Mouse (Mus musculus) megakaryocyte progenitor cell, adult 5-6 weeks (primary cell): ENCODE data around the gene Hyal2. TPM values are rescaled to one million over a fixed set of nuclear protein-coding genes. Genes with fewer than 3 reads are reported as not detected.

ENCODE experiments used
- ATAC-seq: replicated peaks from 2 replicates; pipeline ENCODE4 v1.8.0; 2016; ENCODE audit warnings: mild to moderate bottlenecking, moderate TSS enrichment, inconsistent platforms; ENCODE audit not compliant: poor library complexity
- total RNA-seq, 2 experiments: library from RNA; stranded (forward) in 1 of 2; stranded (reverse) in 1 of 2; fragments of 157-497, 149-512 nt in 1 of 2; fragments of 200-1000 nt in 1 of 2; gene quantifications; 2 replicates each; pipeline versions ENCODE4 v1.2.3 to v1.2.4; 2015 to 2017

Gene Hyal2
- total RNA-seq, 2 experiments from 2014 or later = 2.8 to 6.6 TPM

DNA sequence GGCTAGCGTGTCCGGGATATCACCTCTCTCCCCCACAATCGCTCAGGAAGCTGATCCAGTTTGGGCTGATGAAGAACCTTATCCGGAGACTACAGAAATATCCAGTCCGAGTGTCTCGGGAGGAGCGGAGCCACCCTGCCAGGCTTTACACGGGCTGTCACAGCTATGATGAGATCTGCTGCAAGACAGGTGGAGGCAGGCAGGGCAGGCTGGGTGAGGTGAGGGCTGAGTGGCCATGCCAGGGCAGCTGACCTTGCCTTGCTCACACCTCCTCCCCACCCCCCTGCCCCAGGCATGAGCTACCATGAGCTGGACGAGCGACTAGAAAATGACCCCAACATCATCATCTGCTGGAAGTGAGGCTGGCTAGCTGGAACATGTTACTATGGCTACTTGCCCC, 22.5 kb upstream of the Hyal2 start:
- no peak for ATAC-seq

DNA sequence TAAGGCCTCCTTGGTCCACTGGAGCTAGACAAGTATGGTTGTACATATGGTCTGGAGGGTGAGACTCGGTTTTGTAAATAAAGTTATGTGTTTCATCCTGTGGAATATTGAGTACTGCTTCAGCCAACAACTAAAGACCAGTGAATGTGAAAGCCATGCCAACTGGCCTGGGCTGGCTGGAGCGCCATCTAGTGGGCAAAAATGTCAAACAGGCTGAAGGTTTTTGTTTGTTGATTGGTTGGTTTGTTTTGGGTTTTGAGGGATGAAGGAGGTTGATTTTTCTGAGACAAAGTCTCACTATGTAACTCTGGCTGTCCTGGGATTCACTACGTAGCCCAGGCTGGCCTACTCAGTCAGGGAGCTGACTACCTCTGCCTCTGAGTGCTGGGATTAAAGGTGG, 22.1 kb upstream of the Hyal2 start:
- ATAC-seq = peak; percentile 16; the same call in 1 of the 2 replicates

DNA sequence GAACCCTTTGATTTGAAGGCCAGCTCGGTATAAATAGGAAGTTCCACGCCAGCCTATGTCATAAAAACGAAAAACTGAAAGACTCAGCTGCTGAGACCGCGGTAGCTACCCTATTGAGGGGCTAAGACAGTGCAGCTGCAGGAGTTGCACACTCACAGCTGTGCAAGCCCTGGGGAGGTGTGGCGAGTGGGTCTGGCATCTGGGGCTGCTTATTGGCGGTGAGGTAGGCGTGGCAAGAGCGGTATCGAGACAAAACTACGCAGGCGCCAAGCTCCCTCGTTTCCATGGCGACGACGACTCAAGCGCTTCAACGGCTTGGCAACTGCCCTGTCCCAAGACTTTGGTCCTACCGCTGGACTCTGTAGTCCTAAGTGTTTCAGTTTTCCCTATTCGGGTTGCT, 20.7 kb upstream of the Hyal2 start, which contains the start of gene Zmynd10:
Zmynd10 (plus strand) TSS at position 273 of the 400 bp plus-strand sequence.
- peak; percentile 71 for ATAC-seq

- no peak for ATAC-seq
Measured at GRCm38 (mm10) chr9:107547957-107548356, 19.8 kb upstream of the Hyal2 start.

DNA sequence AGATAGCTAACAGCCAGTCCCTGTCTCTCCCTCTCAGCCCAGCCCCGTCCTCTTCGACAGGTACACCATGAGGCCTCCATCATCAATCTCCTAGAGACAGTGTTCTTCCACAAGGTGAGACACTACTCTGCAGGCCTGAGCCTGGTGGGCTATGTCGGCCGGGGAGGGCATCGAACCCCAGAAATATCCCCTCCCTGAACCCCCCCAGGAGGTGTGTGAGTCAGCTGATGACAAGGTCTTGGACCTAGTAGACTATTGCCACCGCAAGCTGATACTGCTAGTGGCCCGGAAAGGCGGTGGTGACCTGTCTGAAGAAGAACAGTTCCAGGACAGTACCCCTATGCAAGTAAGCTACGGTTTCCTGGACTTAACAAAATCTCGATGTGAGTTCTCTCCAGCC, 18.9 kb upstream of the Hyal2 start:
- ATAC-seq = no peak

- ATAC-seq = no peak
Measured at GRCm38 (mm10) chr9:107549297-107550074, 18.3 kb upstream of the Hyal2 start.

DNA sequence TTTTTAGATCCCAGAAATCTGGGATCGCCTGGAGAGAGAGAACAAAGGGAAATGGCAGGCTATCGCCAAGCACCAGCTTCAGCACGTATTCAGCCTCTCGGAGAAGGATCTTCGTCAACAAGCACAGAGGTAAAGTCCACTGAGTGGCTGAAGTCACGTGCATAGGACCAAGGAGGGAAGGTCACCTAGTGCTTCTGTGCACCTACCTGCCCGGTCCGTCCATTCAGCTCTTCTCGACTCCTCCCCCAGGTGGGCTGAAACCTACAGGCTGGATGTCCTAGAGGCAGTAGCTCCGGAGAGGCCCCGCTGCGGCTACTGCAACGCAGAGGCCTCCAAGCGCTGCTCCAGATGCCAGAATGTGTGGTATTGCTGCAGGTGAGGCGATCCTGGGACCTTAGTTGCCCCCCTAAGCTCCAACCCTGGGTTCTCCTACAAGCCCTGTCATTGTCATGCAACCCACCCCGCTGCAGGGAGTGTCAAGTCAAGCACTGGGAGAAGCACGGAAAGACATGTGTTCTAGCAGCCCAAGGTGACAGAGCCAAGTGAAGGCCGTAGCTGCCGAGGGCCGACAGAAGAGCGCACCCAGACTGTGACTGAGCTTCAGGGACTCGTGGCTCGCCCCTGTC, 17.1 kb upstream of the Hyal2 start:
- ATAC-seq = no peak

DNA sequence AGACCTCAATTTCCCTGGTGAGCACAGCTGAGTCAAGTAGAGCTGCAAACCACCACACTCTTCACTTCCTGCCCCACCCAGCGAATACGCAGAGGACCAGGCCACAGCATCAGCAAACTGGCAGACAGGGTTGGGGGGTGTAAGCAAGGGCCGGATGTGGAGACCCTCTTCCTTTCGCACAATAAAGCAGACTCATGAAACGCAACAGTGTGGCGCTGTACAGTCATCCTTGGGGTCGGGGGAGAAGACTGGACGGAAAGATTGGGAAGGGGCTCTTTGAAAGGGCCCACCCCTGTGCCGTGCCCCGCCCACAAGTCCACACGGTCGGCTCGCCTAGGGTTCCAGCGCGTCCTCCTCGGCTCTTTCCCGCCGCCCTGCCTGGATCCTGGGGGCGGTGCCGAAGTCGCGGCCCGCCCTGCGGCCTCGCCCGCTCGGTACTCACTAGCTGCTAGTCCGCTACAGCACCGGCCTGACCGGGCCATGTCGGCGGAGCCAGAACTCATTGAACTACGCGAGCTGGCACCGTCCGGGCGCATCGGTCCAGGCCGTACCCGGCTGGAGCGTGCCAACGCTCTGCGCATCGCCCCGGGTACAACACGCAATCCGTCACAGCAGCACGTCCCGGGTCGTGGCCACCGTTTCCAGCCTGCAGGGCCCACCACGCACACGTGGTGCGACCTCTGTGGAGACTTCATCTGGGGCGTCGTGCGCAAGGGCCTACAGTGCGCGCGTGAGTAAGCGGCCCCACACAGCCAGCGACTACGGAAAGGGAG, 16.4 kb upstream of the Hyal2 start, which contains the start of gene Rassf1:
Rassf1 (plus strand) TSS at position 439 of the 773 bp plus-strand sequence.
- ATAC-seq = 0 out of 2 replicates have a peak, but pooled peaks have one; percentile 5

- ATAC-seq = no peak
Measured at GRCm38 (mm10) chr9:107551890-107552355, 15.8 kb upstream of the Hyal2 start.

DNA sequence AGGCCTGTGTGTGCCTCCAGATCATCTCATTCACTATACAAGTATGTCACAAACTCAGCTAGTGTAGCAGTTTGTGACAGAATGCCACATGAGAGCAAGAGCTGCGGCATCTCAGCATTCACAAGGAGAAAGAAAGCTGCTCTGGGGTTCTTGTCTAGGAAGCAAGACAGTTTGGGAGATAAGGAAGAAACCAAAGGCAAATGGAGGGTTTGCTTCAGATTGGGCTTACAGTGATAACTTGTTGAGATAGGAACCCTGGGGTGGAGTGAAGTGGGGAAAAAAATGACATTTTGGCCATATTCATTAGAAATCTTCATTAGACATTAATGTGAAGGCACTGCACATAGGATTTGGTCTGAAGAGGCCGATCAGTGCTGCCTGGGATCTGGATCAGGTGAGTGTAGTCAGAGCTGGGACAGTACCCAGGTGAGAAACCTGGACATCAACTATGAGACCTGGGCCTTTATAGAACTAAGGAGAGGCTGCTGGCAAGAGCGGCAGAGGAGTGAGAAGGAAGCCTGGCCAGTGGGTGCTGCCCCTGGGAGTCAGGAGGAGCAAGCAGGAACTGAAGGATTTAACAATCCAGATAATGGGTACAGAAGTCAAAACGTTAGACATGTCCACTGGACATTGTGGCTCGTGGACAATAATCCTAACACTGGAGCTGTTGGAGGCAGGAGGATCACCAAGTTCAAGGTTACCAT, 14.9 kb upstream of the Hyal2 start:
- ATAC-seq = no peak

DNA sequence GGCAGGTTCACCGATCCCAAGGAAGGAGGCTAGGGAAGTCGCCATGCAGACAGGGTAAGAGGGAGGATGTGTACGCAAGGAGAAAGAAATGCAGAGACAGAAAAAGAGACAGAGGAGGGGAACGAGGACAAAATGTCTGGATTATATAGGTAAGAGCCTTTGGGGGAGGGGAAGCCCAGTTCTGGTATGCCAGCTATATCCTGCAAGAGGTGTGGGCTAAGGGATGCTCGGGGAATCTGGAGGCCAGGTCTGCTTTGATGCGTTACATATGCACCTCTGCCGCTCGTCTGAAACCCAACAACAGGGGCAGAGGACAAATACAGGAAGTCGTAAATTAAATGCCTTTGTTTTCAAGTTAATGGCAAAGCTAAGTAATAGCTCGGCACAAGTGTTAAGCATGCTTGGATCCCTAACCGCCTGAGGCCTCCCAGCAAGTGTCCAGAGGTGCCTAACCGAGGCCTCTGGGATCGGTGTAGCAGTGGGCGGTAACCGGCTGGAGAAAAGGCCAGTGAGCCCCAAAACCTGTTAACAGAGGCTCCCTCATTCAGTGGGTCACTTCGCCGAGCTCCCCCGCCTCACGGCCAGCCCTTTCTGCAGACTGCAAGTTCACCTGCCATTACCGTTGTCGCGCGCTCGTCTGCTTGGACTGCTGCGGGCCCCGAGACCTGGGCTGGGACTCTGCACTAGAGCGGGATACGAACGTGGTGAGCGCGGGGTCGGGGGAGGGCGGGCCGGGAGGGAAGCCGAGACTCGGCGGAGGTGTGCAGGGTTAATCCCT, 14.0 kb upstream of the Hyal2 start:
- peak; percentile 2 for ATAC-seq

DNA sequence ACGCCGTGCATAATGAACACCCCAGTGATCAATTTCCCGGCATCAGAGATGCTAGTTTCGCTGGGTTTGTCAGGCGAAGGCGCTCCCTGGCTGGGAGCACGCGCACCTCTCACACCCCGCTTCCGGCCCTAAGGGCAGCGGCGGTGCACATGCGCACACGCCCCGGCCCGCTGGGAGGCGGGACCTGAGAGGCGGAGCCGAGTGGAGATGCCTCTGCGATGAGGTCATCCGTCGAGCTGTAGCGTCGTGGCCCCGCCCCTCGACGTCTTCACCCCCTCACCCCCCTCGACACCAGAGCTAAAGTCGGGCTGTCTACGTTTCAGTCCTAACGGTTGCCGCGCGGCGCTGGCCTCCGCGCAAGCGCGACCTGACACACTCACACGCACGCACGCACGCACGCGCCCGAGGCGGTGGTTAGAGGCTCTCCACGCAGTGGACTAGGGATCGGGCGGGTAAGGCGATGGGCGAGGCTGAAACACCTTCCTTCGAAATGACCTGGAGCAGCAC, 13.4 kb upstream of the Hyal2 start:
- peak; percentile 85 for ATAC-seq

- peak; percentile 20 for ATAC-seq
Measured at GRCm38 (mm10) chr9:107555031-107555457, 12.7 kb upstream of the Hyal2 start.

GRCm38 (mm10) chr9:107555701-107556100, 12.0 kb upstream of the Hyal2 start:
- no peak for ATAC-seq

DNA sequence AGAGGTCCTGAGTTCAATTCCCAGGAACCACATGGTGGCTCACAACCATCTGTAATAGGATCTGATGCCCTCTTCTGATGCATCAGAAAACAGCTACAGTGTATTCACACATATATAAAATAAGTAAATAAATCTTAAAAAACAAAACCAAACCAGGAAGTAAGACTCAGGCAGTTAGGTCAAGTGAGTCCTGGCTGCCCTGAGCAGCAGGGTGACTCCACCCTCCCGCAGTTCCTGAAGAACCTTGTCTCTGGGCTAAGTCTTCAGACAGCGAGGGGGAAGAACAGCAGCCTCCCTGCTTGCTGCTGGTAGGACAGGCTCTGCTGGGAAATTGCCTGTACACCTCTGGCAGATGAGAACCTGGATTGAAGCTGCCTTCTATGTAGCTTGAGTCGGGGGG, 11.4 kb upstream of the Hyal2 start:
- ATAC-seq = no peak

DNA sequence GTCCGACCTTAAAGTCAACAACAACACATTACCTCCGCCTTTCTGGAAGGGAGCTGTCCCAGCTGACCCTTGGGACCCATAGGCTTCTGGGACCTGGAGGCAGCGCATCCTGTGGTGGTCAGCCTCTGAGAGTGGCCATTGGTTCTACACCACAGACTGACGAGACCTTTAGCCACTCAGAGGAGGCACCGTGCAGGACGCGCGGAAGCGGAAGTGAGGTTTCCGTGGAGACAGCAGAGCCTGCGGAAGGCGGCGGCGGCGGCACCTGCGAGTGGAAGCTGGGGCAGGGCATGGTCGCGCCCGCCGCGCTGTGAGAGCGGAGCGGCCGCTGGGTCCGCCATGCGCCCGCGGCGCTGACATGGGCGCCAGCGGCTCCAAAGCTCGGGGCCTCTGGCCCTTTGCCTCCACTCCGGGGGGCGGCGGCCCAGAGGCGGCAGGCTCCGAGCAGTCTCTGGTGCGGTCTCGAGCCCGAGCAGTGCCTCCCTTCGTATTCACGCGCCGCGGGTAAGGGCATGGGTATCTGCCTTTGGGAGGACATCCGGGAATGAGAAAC, 4.6 kb upstream of the Hyal2 start, which contains the start of gene Tusc2:
Tusc2 (plus strand) TSS at position 227 of the 553 bp plus-strand sequence.
- ATAC-seq = peak; percentile 91

- 0 out of 2 replicates have a peak, but pooled peaks have one; percentile 9 for ATAC-seq
Measured at GRCm38 (mm10) chr9:107565556-107565955, 2.2 kb upstream of the Hyal2 start.

DNA sequence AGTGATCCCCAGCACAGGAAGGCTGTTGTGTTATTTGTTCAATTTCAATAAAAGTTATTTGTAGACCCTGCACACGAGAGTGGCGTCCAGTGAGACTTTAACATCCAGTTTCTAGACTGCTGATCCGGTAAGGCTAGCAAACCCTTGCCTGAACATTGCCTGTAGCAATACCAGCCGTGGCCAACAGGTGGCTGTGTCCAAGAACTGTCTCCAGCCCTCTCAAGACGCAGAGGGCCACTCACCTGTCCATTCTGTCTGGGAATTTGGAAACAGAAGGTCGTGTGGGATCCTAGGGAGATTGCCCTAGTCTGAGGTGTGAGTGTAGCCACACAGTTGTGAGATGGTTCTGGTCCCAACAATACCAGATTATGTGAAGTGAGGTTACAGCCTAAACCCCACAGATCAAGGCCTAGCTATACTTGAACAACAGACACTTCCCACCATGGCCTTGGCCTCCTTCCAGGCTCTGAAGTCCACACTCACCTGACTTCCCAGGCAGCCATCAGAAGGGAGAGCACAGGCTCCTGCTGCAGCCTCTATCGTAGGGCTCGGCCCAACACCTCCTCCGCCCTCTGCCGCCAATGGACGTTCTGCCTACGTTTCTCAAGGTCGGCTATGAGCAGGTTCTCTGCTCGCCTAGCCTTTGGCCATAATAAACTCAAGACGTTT, 1.6 kb upstream of the Hyal2 start:
- peak; percentile 43 for ATAC-seq

GRCm38 (mm10) chr9:107566855-107567254, 890 bp upstream of the Hyal2 start:
- ATAC-seq = no peak
